Mouse (Mus musculus) myocyte (in vitro differentiated cells): ENCODE measurements around the gene Fam169b. TPM values are rescaled to one million over a fixed set of nuclear protein-coding genes. Genes with fewer than 3 reads are reported as not detected.
A peak's percentile ranks its signal among the peaks of the same experiment; 100 is the strongest.
"Not testable (repeated sequence)": the region's sequence is repeated elsewhere in the genome, so short reads cannot be mapped to it uniquely, and the experiment has no call there.

Source experiments
- H3K27me3 ChIP-seq: one replicate; pipeline ENCODE4 v1.6.1; 2011; ENCODE audit not compliant: control insufficient read depth, insufficient read depth, insufficient read length
- H3K36me3 ChIP-seq: one replicate; pipeline ENCODE4 v1.6.1; 2011; ENCODE audit not compliant: control insufficient read depth, insufficient read depth
- H3K4me2 ChIP-seq: one replicate; pipeline ENCODE4 v1.6.1; 2011; ENCODE audit warnings: low read depth, control low read depth
- H3K4me3 ChIP-seq: one replicate; pipeline ENCODE4 v1.5.1; 2011; ENCODE audit warnings: mild to moderate bottlenecking, control low read depth, moderate library complexity
- H3K79me2 ChIP-seq: one replicate; pipeline ENCODE4 v1.6.1; 2011; ENCODE audit not compliant: control insufficient read depth, insufficient read depth
- H3ac ChIP-seq: one replicate; pipeline ENCODE4 v1.6.1; 2011; ENCODE audit not compliant: control insufficient read depth, insufficient read length
- CEBPB ChIP-seq: IDR thresholded peaks from 2 replicates; pipeline ENCODE4 v1.6.1; 2011; ENCODE audit warnings: mild to moderate bottlenecking, moderate library complexity; ENCODE audit not compliant: poor library complexity, insufficient read depth, severe bottlenecking
- E2F4 ChIP-seq: IDR thresholded peaks from one replicate; pipeline ENCODE4 v1.6.1; 2011; ENCODE audit warnings: mild to moderate bottlenecking, control low read depth, moderate library complexity; ENCODE audit not compliant: insufficient read depth
- MAX ChIP-seq: IDR thresholded peaks from one replicate; pipeline ENCODE4 v1.6.1; 2011; ENCODE audit warnings: low read depth, mild to moderate bottlenecking, control low read depth
- MYOD1 ChIP-seq, 3 experiments: IDR thresholded peaks; one replicate each; pipeline ENCODE4 v1.6.1; 2011; ENCODE audit warnings: control low read depth in 2 of 3, low read depth in 2 of 3, mild to moderate bottlenecking in 2 of 3, moderate library complexity in 1 of 3; ENCODE audit not compliant: insufficient read length in 2 of 3, control insufficient read depth in 1 of 3
- MYOG ChIP-seq, 3 experiments: IDR thresholded peaks; one replicate each; pipeline ENCODE4 v1.6.1; 2011; ENCODE audit warnings: control low read depth in 2 of 3, low read depth in 2 of 3, mild to moderate bottlenecking in 2 of 3; ENCODE audit not compliant: insufficient read length in 2 of 3, control insufficient read depth in 1 of 3, insufficient read depth in 1 of 3
- POLR2A ChIP-seq: IDR thresholded peaks from one replicate; pipeline ENCODE4 v1.6.1; 2011; ENCODE audit warnings: low read depth, mild to moderate bottlenecking, control low read depth, moderate library complexity; ENCODE audit not compliant: insufficient read length
- POLR2AphosphoS2 ChIP-seq: IDR thresholded peaks from one replicate; pipeline ENCODE4 v1.6.1; 2011; ENCODE audit warnings: low read depth, control low read depth; ENCODE audit not compliant: insufficient read length
- REST ChIP-seq: IDR thresholded peaks from one replicate; pipeline ENCODE4 v1.6.1; 2011; ENCODE audit warnings: mild to moderate bottlenecking, control low read depth, moderate library complexity; ENCODE audit not compliant: insufficient read depth, insufficient read length
- SRF ChIP-seq: IDR thresholded peaks from one replicate; pipeline ENCODE4 v1.6.1; 2011; ENCODE audit warnings: low read depth; ENCODE audit not compliant: control insufficient read depth, insufficient read length
- TCF12 ChIP-seq: IDR thresholded peaks from one replicate; pipeline ENCODE4 v1.6.1; 2011; ENCODE audit warnings: mild to moderate bottlenecking, control low read depth; ENCODE audit not compliant: poor library complexity, insufficient read depth, severe bottlenecking
- TCF3 ChIP-seq: IDR thresholded peaks from one replicate; pipeline ENCODE4 v1.6.1; 2011; ENCODE audit warnings: low read depth, control low read depth; ENCODE audit not compliant: insufficient read length
- USF1 ChIP-seq: IDR thresholded peaks from one replicate; pipeline ENCODE4 v1.6.1; 2011; ENCODE audit warnings: low read depth, mild to moderate bottlenecking, control low read depth, moderate library complexity
- polyA plus RNA-seq: library from polyadenylated mRNA; unstranded; fragments of >200 nt; fragmentation: generic; extraction: Trizol; gene quantifications from one replicate; pipeline ENCODE4 v1.2.1, GENCODE M21; 2012; ENCODE audit warnings: missing spikeins

Fam169b gene
- polyA plus RNA-seq, 1 experiment: 0.79 TPM

- TF ChIP-seq MYOD1 (IDR thresholded peaks at IDR 0.05; ENCODE audit: control insufficient read depth in 1 of 3, insufficient read length in 2 of 3, low read depth in 2 of 3): no peak
- TF ChIP-seq REST: no peak
- no peak for TF ChIP-seq TCF3
- TF ChIP-seq MYOG (IDR thresholded peaks at IDR 0.05; ENCODE audit: control insufficient read depth in 1 of 3, insufficient read depth in 1 of 3, insufficient read length in 2 of 3, low read depth in 2 of 3): no peak
- TF ChIP-seq USF1: no peak
- no peak for TF ChIP-seq POLR2AphosphoS2
- TF ChIP-seq CEBPB: no peak
- no peak for TF ChIP-seq MAX
- TF ChIP-seq TCF12: no peak
- no peak for TF ChIP-seq E2F4
- no peak for TF ChIP-seq SRF
- TF ChIP-seq POLR2A: no peak
- H3K4me3 ChIP-seq: no peak overlapping the region
- H3K36me3 ChIP-seq: no peaks in the 10 kb centered on the region
- no peaks in the 10 kb centered on the region for H3K27me3 ChIP-seq
- H3ac ChIP-seq: no peak overlapping the region
- no peak overlapping the region for H3K4me2 ChIP-seq
- H3K79me2 ChIP-seq: no peaks in the 10 kb centered on the region
Measured at GRCm38 (mm10) chr7:68282304-68283132, 8.9 kb downstream of the Fam169b start.

GRCm38 (mm10) chr7:68283133-68283520 lies 9.5 kb downstream of the Fam169b start:
- H3K4me3 ChIP-seq, H3ac ChIP-seq, H3K36me3 ChIP-seq, H3K27me3 ChIP-seq, H3K4me2 ChIP-seq, H3K79me2 ChIP-seq: not testable (repeated sequence)

GRCm38 (mm10) chr7:68283776-68284175 lies 10.1 kb downstream of the Fam169b start:
- TF ChIP-seq CEBPB (no peak), MAX (no peak)
- H3K79me2 ChIP-seq: no peaks in the 10 kb centered on the region
- H3K4me3 ChIP-seq: no peak overlapping the region
- no peaks in the 10 kb centered on the region for H3K36me3 ChIP-seq
- no peaks in the 10 kb centered on the region for H3K27me3 ChIP-seq
- H3K4me2 ChIP-seq: no peak overlapping the region
- no peak overlapping the region for H3ac ChIP-seq

GRCm38 (mm10) chr7:68285851-68286298 lies 12.2 kb downstream of the Fam169b start:
- no peak overlapping the region for H3K4me3 ChIP-seq
- TF ChIP-seq MAX (no peak), TCF12 (no peak), TCF3 (no peak)
- no peaks in the 10 kb centered on the region for H3K79me2 ChIP-seq
- H3K36me3 ChIP-seq: no peaks in the 10 kb centered on the region
- no peak overlapping the region for H3ac ChIP-seq
- H3K27me3 ChIP-seq: no peaks in the 10 kb centered on the region
- H3K4me2 ChIP-seq: peak overlapping the region; percentile 5

- H3ac ChIP-seq: no peak overlapping the region
- H3K4me3 ChIP-seq: no peak overlapping the region
- H3K36me3 ChIP-seq: no peaks in the 10 kb centered on the region
- H3K27me3 ChIP-seq: no peaks in the 10 kb centered on the region
- no peak overlapping the region for H3K4me2 ChIP-seq
- TF ChIP-seq SRF (no peak), MYOG (IDR thresholded peaks at IDR 0.05; ENCODE audit: control insufficient read depth in 1 of 3, insufficient read depth in 1 of 3, insufficient read length in 2 of 3, low read depth in 2 of 3) (no peak), MYOD1 (IDR thresholded peaks at IDR 0.05; ENCODE audit: control insufficient read depth in 1 of 3, insufficient read length in 2 of 3, low read depth in 2 of 3) (no peak), TCF12 (no peak)
- no peaks in the 10 kb centered on the region for H3K79me2 ChIP-seq
Measured at GRCm38 (mm10) chr7:68286526-68287481, 13.2 kb downstream of the Fam169b start.
